Mouse (Mus musculus): ENCODE results near the gene Il18bp. TPM values are rescaled to one million over a fixed set of nuclear protein-coding genes. Genes with fewer than 3 reads are reported as not detected.

Il18bp gene
- polyA plus RNA-seq, 1 experiment: 11.2 TPM

DNA sequence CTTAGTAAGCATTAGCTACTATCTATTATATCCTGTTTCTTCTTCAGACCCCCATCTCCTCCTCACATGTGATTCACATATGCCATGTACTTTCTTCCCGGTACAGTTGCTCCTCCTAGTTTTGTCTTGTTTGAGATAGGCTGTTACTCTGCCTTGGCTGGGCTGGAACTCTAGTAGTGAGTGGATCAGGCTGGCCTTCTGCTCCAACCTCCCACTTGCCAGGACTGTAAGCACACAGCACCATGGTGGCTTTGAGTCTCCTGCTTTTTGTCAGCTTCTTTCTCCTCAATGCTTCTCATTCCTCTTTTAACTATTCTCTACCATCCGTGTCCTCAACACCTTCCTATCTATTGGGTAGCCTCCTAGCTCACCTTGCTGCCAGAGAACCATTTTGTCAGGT lies 49.7 kb downstream of the Il18bp start:
- no peak for TF ChIP-seq CTCF (IDR thresholded peaks at IDR 0.05; ENCODE audit: extremely low read depth, insufficient read length, insufficient replicate concordance, low read depth, low read length)
- no peak for TF ChIP-seq POLR2A (IDR thresholded peaks at IDR 0.05; ENCODE audit: low read depth, low read length)
- H3K27me3 ChIP-seq (ENCODE audit: control insufficient read depth, insufficient read depth, low read length): no peaks in the 10 kb centered on the region
- WGBS: 44% methylated on average over 2 of the region's 2 CpGs
- H3K4me1 ChIP-seq (ENCODE audit: control insufficient read depth, insufficient read depth, insufficient read length, low read length): peaks cover 22% of the 10 kb centered on the region
- H3K36me3 ChIP-seq (ENCODE audit: control insufficient read depth, insufficient read depth, low read length): no peaks in the 10 kb centered on the region
- no peak overlapping the region for H3K4me3 ChIP-seq (ENCODE audit: low read depth, low read length)
- H3K27ac ChIP-seq (ENCODE audit: insufficient read depth, low read depth, low read length): no peak overlapping the region

DNA sequence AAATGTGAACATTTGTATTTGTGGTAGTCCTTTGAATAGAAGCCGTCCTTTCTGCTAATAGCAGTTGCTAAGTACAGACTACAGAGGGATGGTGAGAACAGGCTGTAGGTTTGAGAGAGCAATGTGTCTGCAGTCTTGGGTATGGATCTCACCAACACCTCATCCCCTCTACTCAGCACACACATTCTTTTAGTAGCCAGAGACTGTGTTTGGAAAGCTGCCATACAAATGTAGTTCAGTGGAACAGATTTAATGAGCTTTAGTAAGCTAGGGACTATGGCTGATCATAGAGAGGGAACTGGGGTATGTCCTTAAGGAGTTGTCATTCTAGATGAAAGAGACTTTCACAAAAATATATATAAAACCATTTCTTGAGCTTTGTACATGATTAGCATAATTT lies 51.2 kb downstream of the Il18bp start:
- H3K4me3 ChIP-seq (ENCODE audit: low read depth, low read length): no peak overlapping the region
- H3K27ac ChIP-seq (ENCODE audit: insufficient read depth, low read depth, low read length): no peak overlapping the region
- WGBS: 76% methylated on average over 1 of the region's 1 CpGs
- peaks cover 10% of the 10 kb centered on the region for H3K4me1 ChIP-seq (ENCODE audit: control insufficient read depth, insufficient read depth, insufficient read length, low read length)
- TF ChIP-seq CTCF (IDR thresholded peaks at IDR 0.05; ENCODE audit: extremely low read depth, insufficient read length, insufficient replicate concordance, low read depth, low read length) (no peak), POLR2A (IDR thresholded peaks at IDR 0.05; ENCODE audit: low read depth, low read length) (no peak)
- no peaks in the 10 kb centered on the region for H3K27me3 ChIP-seq (ENCODE audit: control insufficient read depth, insufficient read depth, low read length)
- H3K36me3 ChIP-seq (ENCODE audit: control insufficient read depth, insufficient read depth, low read length): no peaks in the 10 kb centered on the region

DNA sequence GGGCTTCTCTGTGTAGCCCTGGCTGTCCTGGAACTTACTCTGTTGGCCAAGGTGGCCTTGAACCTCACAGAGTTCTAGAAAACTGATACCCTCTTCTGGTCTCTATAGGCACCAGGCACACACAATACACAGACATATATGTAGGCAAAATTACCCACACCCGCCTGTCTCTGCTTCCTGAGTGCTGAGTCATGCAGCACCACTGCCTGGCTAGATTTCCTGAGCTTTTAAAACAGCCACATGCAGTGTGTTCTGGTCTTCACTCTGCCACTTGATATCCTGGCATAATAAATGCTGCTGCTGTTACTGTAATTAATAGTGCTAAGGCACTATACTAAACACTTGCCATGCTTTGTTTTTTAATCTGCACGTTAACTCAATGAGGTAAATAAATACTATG lies 52.9 kb downstream of the Il18bp start:
- H3K27ac ChIP-seq (ENCODE audit: insufficient read depth, low read depth, low read length): no peak overlapping the region
- no peaks in the 10 kb centered on the region for H3K36me3 ChIP-seq (ENCODE audit: control insufficient read depth, insufficient read depth, low read length)
- no peaks in the 10 kb centered on the region for H3K27me3 ChIP-seq (ENCODE audit: control insufficient read depth, insufficient read depth, low read length)
- H3K4me1 ChIP-seq (ENCODE audit: control insufficient read depth, insufficient read depth, insufficient read length, low read length): peaks cover 10% of the 10 kb centered on the region
- no peak overlapping the region for H3K4me3 ChIP-seq (ENCODE audit: low read depth, low read length)
- no peak for TF ChIP-seq CTCF (IDR thresholded peaks at IDR 0.05; ENCODE audit: extremely low read depth, insufficient read length, insufficient replicate concordance, low read depth, low read length)
- TF ChIP-seq POLR2A (IDR thresholded peaks at IDR 0.05; ENCODE audit: low read depth, low read length): no peak
- 47% methylated on average over 2 of the region's 2 CpGs for WGBS

Other genes with a start within 250 kb of the Il18bp start
- gene Phox2a, start 200.4 kb downstream of the Il18bp start, polyA plus RNA-seq (2012; rRNA removed): 0.52 and 0.61 TPM in 2 replicates
- gene Inppl1, start 180.5 kb downstream of the Il18bp start, polyA plus RNA-seq (2012; rRNA removed): 53.0 and 108 TPM in 2 replicates
- gene Folr2, start 161.5 kb downstream of the Il18bp start, polyA plus RNA-seq (2012; rRNA removed): 0.52 and 7.5 TPM in 2 replicates
- gene Anapc15, start 155.0 kb downstream of the Il18bp start, polyA plus RNA-seq (2012; rRNA removed): 13.2 and 22.6 TPM in 2 replicates
- gene Folr1, start 147.9 kb downstream of the Il18bp start, polyA plus RNA-seq (2012; rRNA removed): 0.84 and 0.85 TPM in 2 replicates
- 117 and 177 TPM in 2 replicates for gene Lamtor1, start 112.8 kb downstream of the Il18bp start, polyA plus RNA-seq (2012; rRNA removed)
- gene Tomt, start 112.3 kb downstream of the Il18bp start, polyA plus RNA-seq (2012; rRNA removed): 0.03 TPM in 1 of 2 replicates, not detected in the other
- gene Lrrc51, start 84.8 kb downstream of the Il18bp start, polyA plus RNA-seq (2012; rRNA removed): 2.8 and 3.4 TPM in 2 replicates
- 43.1 and 63.1 TPM in 2 replicates for gene Numa1, start 84.6 kb downstream of the Il18bp start, polyA plus RNA-seq (2012; rRNA removed)
- gene Rnf121, start 46.8 kb upstream of the Il18bp start, polyA plus RNA-seq (2012; rRNA removed): 16.1 and 26.0 TPM in 2 replicates
- 4.5 and 8.3 TPM in 2 replicates for gene Xndc1, start 46.8 kb upstream of the Il18bp start, polyA plus RNA-seq (2012; rRNA removed)
- gene Xntrpc, start 47.0 kb upstream of the Il18bp start, polyA plus RNA-seq (2012; rRNA removed): 0.88 and 1.6 TPM in 2 replicates
- gene Trpc2, start 64.4 kb upstream of the Il18bp start, polyA plus RNA-seq (2012; rRNA removed): 0.28 and 0.89 TPM in 2 replicates
- gene Art1, start 83.1 kb upstream of the Il18bp start, polyA plus RNA-seq (2012; rRNA removed): not detected in 2 replicates
- 0.17 and 0.28 TPM in 2 replicates for gene Art5, start 90.8 kb upstream of the Il18bp start, polyA plus RNA-seq (2012; rRNA removed)
- 0.18 and 0.23 TPM in 2 replicates for gene Chrna10, start 98.1 kb upstream of the Il18bp start, polyA plus RNA-seq (2012; rRNA removed)
- gene Nup98, start 191.5 kb upstream of the Il18bp start, polyA plus RNA-seq (2012; rRNA removed): 5.2 and 12.2 TPM in 2 replicates
- 49.6 and 58.0 TPM in 2 replicates for gene Pgap2, start 191.5 kb upstream of the Il18bp start, polyA plus RNA-seq (2012; rRNA removed)
- 74.5 and 165 TPM in 2 replicates for gene Rhog, start 237.4 kb upstream of the Il18bp start, polyA plus RNA-seq (2012; rRNA removed)
- 20.7 and 21.6 TPM in 2 replicates for gene Stim1, start 249.1 kb upstream of the Il18bp start, polyA plus RNA-seq (2012; rRNA removed)